Mouse (Mus musculus): Measurements from ENCODE around the gene Itih1.

Gene Itih1

DNA sequence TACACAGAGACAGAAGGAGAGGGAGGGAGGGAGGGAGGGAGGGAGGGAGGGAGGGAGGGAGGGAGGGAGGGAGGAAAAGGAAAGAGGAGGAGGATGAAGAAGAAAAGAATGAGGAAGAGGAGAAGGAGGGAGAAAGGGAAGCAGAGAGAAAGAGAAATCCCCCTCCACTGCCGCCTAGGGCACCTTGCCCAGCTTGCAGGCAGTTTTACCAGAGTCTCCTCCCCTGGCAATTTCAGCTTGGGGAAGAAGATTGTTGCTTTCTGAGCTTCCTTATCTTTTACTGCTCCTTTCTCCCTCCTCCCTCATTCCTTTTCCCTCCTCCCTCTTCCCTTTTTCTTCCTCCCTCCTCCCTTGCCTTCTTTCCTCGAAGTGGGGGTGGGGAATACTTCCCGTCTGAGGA, 40.1 kb downstream of the Itih1 start:
- DNase-seq, result no peak

DNA sequence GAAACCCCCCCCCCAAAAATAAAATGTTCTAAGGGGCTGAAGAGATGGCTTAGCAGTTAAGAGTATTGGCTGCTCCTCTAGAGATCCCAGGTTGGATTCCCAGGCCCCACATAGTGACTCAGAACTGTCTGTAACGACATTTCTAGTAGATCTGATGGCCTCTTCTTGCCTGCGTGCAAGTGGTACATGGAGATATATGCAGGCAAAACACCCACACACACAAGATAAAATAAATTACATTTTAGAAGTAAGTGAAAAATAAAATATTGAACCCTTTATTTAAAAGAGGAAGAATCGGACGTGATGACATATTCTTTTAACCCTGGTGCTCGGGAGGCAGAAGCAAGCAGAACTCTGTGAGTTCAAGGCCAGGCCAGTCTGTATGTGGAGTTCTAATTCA, 40.5 kb downstream of the Itih1 start:
- DNase-seq, result no peak

DNA sequence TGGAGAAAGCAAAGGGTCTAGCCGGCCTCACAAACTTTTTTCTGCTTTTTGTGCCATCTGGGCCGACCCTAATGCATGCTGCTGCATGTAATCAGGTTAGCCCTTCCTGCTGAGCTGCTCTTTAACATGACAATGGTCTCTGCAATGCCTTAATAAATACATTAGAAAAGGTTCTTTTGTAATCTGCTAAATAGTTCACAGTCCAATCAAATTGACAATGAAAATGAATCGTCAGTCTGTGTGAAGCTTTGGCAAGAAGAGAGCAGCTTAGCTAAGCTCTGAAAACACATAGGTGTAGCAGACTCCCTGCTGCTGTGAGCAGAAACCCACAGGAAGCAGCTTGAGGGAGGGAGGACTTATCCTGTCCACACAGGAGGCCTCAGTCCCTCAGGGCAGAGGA, 43.1 kb downstream of the Itih1 start:
- DNase-seq, result no peak

DNA sequence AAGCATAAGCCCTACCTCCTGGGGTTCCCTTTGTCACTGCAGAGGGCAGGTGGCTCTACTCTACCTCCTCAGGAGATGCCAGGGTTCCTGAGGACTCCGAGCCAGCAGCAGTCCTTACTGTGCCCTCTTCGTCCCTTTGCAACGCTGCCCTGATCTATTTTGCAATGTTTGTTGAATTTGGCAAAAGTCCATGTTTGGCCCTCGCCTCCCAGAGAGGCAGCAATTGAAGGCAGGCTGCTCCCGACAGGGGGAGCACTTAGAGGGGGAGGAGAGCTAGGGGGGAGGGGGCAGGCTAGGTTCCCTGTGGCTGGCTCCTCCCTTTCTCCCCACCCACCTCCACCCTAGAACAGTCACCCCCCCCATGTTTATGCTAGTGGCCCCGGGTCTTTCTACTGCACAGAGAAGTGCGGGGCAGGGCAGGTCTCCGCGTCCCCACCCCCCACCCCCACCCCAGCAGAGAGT, 54.8 kb downstream of the Itih1 start:
- peak; percentile 38 for DNase-seq

DNA sequence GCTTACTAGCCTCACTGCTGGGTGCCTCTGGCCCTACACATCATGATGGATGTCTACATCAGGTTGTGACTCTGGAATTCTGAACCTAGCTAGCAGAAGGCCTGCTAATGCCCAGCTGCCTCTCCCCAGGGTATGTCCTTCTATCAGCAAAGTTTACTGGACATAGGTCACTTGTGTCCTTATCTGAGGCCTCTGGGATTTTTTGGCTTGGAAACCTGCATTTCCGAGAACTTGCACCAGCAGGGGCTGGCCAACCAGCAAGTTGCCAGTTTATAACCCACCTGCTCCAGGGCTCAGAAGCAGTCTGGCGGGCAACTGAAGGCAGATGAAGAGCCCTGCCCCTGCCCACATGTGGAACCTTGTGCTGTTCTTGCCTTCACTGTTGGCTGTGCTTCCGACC, 56.9 kb downstream of the Itih1 start, which contains the start of gene Itih4:
Itih4 (plus strand) TSS at position 273 of the 400 bp plus-strand sequence.
- DNase-seq, result no peak

DNA sequence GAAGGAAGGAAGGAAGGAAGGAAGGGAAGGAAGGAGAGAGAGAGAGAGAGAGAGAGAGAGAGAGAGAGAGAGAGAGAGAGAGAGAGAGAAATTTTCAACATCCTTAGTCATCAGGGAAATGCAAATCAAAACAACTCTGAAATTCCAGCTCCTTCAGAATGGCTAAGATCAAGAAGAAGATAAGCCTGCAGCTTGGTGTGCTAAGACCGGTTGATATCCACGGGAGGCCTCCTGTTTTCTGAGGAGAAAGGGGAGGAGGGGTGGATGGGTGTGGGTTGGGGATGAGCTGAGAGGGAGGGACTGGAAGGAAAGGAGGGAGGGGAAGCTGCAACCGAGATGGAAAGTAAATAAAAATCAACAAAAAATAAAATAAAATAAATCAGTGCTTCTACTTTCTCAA, 57.8 kb downstream of the Itih1 start:
- no peak for DNase-seq

DNA sequence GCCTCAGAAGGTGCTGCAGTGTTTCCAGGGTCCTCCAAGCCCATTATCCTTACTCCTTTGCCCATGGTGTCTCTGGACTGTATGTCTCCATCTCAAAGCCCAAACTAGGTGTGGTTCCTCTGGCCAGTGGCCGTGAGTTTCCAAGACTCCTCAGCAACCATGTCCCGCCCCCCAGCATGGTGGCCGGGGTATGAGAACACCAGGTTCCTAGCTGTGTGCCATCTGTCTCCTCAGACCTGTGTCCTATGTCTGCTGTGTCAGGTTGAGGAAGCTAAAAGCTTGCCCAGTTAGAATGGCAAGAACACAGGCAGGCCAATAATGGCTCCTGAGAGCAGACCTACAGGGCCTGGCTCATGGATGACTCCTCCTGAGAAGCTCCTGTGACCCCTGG, 61.4 kb downstream of the Itih1 start:
- peak; percentile 41 for DNase-seq

DNA sequence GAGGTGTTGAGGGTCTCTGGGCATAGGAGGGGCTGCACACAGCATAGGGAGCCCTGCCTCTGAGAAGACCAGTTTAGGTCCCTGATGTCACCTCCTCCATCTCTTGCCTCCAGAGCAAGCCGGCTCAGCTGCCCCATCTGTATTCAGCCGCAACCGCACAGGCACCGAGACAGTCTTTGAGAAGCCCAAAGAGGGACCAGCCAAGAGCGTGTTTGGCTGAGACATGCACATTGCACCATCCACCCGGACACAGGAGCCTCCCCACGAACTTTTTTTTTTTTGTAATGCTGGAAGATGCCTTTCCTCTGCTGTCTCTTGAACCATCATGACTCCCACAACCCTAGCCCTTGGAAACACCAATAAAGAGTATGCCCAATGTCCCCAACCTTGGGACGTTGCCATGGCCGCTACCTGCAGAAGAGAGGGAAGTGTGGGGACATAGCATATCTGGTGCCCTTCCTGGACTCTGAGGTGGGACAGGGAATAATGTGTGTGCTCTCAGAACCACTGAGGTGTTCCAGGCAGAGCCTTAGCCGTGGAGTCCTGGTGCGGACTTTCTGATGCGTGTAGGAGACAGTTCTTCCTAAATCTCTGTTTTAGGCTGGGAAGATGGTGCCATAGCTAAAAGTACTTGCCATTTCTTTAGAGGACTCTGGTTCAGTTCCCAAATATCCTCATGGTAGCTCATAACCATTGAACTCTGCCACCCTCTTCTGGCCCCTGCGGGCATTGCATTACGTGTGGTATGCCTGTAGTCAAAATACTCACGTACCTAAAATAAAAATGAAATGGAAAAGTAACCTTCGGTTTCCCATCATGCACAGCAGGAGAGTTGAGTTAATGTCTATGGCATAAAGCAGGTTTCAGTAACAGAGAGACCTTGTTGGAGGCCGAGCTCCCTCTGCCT, 62.0 kb downstream of the Itih1 start:
- DNase-seq, result peak; percentile 61

DNA sequence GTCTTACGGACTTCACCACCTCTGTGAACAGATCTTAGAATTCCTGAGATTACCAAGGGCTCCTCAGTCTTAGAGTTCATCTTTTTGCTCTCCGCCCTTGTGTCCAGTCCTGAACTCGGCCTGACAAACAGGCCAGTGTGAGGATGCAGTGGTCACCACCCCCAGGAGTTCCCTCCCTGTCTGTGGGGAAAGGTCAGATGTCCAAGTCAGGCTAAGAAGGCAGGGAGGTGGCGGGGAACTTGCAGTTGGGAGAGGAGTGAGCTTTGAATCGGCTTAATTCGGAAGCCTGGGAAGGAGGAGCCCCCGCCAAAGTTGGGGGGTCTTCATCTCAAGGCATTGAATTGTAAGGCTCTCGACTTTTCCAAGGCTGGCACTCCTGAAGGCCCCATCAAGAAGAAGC, 62.8 kb downstream of the Itih1 start:
- DNase-seq, result no peak

DNA sequence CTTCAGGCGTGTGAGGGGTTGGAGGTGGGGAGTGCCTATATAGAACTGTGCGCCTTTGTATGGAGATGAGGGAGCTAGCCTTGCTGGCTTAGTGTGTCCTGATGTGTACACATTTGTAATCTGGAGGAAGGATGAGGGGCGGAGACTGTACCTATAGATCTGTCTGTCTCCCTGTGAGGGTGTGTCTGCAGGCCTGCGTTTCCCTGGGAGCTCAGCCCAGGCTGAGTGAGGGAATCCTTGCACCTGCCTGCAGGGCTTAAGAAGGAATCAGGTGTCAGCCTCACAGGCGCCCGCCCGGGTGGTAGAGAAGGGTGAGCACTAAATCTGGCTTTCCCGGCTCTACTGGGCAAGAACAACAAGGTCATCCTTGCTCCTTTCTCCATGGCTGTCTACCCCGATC, 63.3 kb downstream of the Itih1 start:
- no peak for DNase-seq
